Mouse (Mus musculus) forebrain, embryonic 16.5 days (tissue): Measurements from ENCODE around the gene Lrrtm4. TPM values are rescaled to one million over a fixed set of nuclear protein-coding genes. Genes with fewer than 3 reads are reported as not detected.

Experiments used
- ATAC-seq: fragments of 200-750 bp; cut with Nextera tagmentation; 2 replicates; pipeline ENCODE4 v1.8.0; 2017; ENCODE audit warnings: mild to moderate bottlenecking, moderate library complexity
- H3K27ac ChIP-seq: fragments of 300-500 bp; sonication (generic); 2 replicates; pipeline ENCODE4 v1.5.1; 2014; ENCODE audit warnings: low read length, control low read depth
- H3K27me3 ChIP-seq: fragments of 300-500 bp; sonication (generic); replicated peaks from 2 replicates; pipeline ENCODE4 v1.6.1; 2014; ENCODE audit warnings: low read length; ENCODE audit not compliant: control insufficient read depth, insufficient read depth
- H3K36me3 ChIP-seq: fragments of 300-500 bp; sonication (generic); 2 replicates; pipeline ENCODE4 v1.6.1; 2014; ENCODE audit not compliant: control insufficient read depth, insufficient read depth
- H3K4me1 ChIP-seq: fragments of 300-500 bp; sonication (generic); replicated peaks from 2 replicates; pipeline ENCODE4 v1.6.1; 2014; ENCODE audit warnings: low read length; ENCODE audit not compliant: control insufficient read depth, insufficient read depth
- H3K4me2 ChIP-seq: fragments of 300-500 bp; sonication (generic); 2 replicates; pipeline ENCODE4 v1.6.1; 2014; ENCODE audit warnings: mild to moderate bottlenecking, low read length, control low read depth
- H3K4me3 ChIP-seq: fragments of 300-500 bp; sonication (generic); replicated peaks from 2 replicates; pipeline ENCODE4 v1.5.1; 2014; ENCODE audit warnings: mild to moderate bottlenecking, low read length, control low read depth
- H3K9ac ChIP-seq: fragments of 300-500 bp; sonication (generic); replicated peaks from 2 replicates; pipeline ENCODE4 v1.6.1; 2014; ENCODE audit warnings: low read depth, low read length, control low read depth
- H3K9me3 ChIP-seq: fragments of 300-500 bp; sonication (generic); 2 replicates; pipeline ENCODE4 v1.6.1; 2016; ENCODE audit warnings: low read length; ENCODE audit not compliant: control insufficient read depth
- WGBS: fragments of 180-500 bp; shearing (Covaris S2); extraction: QIAGEN DNeasy Blood & Tissue Kit; methylation state at CpG from one replicate; pipeline ENCODE4 v1.1.7; 2014; 5-methylcytosine and 5-hydroxymethylcytosine counted together
- polyA plus RNA-seq: library from polyadenylated mRNA; unstranded; fragments of >200 nt; fragmentation: Nextera tagmentation; extraction: Ambion mirVana; gene quantifications from 2 replicates; pipeline ENCODE4 v1.2.1, GENCODE M21; 2015

Lrrtm4 gene
- polyA plus RNA-seq, 1 experiment from 2014 or later, result 22.9 TPM

DNA sequence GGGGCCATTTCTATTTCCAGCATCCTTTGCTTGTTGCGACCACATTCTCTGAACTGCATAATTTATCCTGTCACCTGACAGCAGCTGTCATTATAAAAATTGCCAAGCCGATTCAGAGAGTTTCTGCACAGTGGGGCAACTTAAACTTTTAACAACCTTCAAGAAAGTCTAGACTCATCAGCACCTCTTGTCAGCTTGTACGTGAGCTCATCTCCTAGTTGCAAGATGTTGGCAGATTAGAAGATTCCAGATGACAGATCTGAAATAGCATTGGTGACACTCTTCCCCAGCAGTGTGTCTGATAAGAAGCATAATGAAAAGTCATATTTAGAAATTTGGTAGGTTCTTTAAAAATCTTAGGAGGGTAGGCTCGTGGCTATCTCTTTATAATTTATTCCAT lies 347.9 kb downstream of the Lrrtm4 start:
- WGBS, result 82% methylated on average over 4 of the region's 4 CpGs
- no peak overlapping the region for H3K9ac ChIP-seq
- H3K4me2 ChIP-seq, result no peak overlapping the region
- H3K4me3 ChIP-seq, result no peak overlapping the region
- no peaks in the 10 kb centered on the region for H3K36me3 ChIP-seq
- no peaks in the 10 kb centered on the region for H3K9me3 ChIP-seq
- no peaks in the 10 kb centered on the region for H3K27me3 ChIP-seq
- no peak overlapping the region for H3K27ac ChIP-seq
- ATAC-seq, result no peak
- H3K4me1 ChIP-seq, result no peaks in the 10 kb centered on the region

DNA sequence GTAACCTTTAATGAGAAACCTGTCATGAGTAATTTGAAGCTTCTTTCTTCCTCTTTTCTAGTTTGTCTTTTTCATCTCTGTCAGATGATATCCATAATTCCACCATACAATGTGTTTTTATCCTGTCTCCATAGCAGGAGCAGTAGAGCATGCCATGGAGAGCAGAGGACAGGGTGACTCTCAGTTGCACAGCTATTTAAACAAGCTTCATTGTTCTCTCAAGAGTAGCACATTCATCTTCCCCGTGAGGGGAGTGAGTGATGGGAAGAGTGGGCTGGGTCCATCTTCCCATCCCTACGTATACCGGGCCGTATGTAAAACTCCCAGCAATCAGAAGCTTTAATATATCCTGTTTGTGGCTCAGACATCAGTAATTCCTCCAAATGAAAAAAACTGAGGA lies 370.9 kb downstream of the Lrrtm4 start:
- Histone ChIP-seq H3K4me3 (no peak overlapping the region), H3K27ac (no peak overlapping the region), H3K9me3 (no peaks in the 10 kb centered on the region), H3K4me2 (no peak overlapping the region), H3K4me1 (no peaks in the 10 kb centered on the region), H3K27me3 (no peaks in the 10 kb centered on the region), H3K36me3 (no peaks in the 10 kb centered on the region), H3K9ac (no peak overlapping the region)
- ATAC-seq, result no peak
- WGBS, result 63% methylated on average over 4 of the region's 4 CpGs

DNA sequence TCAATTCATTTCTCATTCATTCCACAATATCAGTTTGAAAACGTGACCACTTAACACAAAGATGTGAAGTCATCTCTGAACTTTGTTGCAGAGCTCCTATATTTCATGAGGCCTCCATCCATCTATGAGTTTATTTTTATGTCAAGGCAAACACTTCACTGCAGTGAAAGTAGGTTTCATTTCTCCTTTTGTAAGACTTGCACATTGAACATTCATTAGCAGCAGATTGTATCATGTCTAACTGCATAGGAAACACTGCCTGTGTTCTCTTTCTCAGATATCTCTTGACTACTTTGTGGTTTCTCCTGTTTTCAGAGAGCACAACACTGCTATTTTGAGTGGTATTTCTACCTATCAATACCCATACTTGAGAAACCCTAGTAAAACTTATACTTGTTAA lies 388.1 kb downstream of the Lrrtm4 start:
- WGBS, result 64% methylated on average over 1 of the region's 1 CpGs
- Histone ChIP-seq H3K9me3 (no peaks in the 10 kb centered on the region), H3K36me3 (no peaks in the 10 kb centered on the region), H3K4me1 (no peaks in the 10 kb centered on the region), H3K27me3 (no peaks in the 10 kb centered on the region), H3K27ac (no peak overlapping the region), H3K9ac (no peak overlapping the region), H3K4me2 (no peak overlapping the region), H3K4me3 (no peak overlapping the region)
- ATAC-seq, result no peak

DNA sequence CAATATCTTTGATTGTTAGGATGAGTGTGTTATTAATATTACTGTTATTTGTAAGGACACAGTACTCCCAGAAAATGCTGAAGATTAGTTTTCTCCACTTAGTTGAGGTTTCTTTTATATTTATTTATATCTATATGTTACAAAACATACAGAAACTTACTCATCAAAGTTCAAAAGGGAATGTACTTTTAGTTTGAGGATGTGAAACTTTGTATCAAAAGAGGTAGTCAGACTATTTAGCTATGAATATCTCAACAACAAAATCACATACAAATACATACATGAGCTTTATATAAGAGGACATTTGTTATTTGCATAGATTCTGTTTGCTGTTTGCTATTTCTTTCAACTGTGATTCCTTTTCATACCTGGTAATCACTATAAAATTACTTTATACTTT lies 421.5 kb downstream of the Lrrtm4 start:
- no peak overlapping the region for H3K4me3 ChIP-seq
- no peak overlapping the region for H3K27ac ChIP-seq
- H3K27me3 ChIP-seq, result no peaks in the 10 kb centered on the region
- no peaks in the 10 kb centered on the region for H3K4me1 ChIP-seq
- H3K36me3 ChIP-seq, result no peaks in the 10 kb centered on the region
- H3K4me2 ChIP-seq, result no peak overlapping the region
- no peak for ATAC-seq
- no peak overlapping the region for H3K9ac ChIP-seq
- no peaks in the 10 kb centered on the region for H3K9me3 ChIP-seq

DNA sequence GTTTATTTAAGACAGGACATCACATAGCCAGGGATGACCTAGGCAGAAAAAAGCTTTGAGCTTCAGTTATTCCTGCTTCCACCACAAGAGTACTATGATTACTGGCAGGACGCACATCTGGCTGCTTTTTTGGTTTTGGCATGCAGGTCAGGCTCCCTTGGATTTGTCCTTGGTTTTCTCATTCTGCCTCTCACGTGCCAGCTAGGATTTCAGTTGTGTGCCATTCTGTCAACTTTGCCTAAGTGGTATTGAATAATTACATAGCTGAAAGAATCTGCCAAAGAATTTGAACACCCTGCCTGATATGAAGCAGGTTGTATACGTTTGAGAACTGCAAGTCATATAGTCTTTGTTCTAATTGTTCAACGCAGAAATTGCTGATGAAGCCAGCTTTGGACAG lies 451.9 kb downstream of the Lrrtm4 start:
- H3K4me3 ChIP-seq, result no peak overlapping the region
- no peak overlapping the region for H3K27ac ChIP-seq
- WGBS, result 63% methylated on average over 4 of the region's 4 CpGs

DNA sequence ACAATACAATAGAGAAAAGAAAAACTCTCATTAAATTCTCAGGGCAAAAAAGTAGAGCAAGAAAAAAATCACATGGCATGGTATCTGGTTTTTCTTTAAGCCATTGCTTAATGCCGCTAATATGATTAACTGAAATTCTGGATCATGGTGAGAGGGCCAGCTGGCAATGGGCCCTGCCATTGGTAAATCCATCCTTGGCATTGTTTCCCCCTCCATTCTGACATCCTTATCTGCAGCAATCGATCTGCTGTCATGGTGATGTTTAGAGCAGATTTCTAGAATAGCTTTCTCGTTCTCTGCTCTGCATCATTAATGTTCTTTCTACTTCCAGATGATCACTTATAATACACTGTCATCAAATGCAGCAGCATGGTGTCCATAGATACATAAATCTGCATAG lies 457.5 kb downstream of the Lrrtm4 start:
- H3K9me3 ChIP-seq, result no peaks in the 10 kb centered on the region
- no peaks in the 10 kb centered on the region for H3K36me3 ChIP-seq
- H3K4me2 ChIP-seq, result no peak overlapping the region
- WGBS, result 54% methylated on average over 3 of the region's 3 CpGs
- H3K4me1 ChIP-seq, result no peaks in the 10 kb centered on the region
- ATAC-seq, result no peak
- H3K27ac ChIP-seq, result no peak overlapping the region
- no peak overlapping the region for H3K9ac ChIP-seq
- H3K4me3 ChIP-seq, result no peak overlapping the region
- H3K27me3 ChIP-seq, result no peaks in the 10 kb centered on the region

More for the DNA sequence above, 451.9 kb downstream of the Lrrtm4 start:
- ATAC-seq, result no peak
- H3K27me3 ChIP-seq, result no peaks in the 10 kb centered on the region
- no peaks in the 10 kb centered on the region for H3K9me3 ChIP-seq
- H3K4me1 ChIP-seq, result no peaks in the 10 kb centered on the region
- H3K9ac ChIP-seq, result no peak overlapping the region
- H3K36me3 ChIP-seq, result no peaks in the 10 kb centered on the region
- no peak overlapping the region for H3K4me2 ChIP-seq

DNA sequence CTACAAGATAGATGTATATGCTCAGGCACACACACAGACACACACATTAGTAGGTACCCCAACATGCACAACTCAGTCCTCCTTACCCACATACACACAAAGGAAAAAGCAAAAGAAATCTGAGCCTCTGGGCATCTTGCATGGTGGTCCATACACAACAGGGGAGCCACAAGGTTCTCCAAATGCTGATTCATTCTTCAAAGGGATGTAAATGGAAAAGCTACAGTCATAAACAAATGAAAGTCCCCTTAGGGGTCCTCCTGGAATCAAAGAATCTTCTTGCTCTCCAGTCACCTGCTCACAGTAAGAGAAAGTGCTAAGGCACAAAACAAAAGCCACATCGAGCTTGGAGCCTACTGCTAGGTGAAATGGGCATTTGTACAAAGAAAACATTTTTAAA lies 526.3 kb downstream of the Lrrtm4 start:
- Histone ChIP-seq H3K36me3 (no peaks in the 10 kb centered on the region), H3K9me3 (no peaks in the 10 kb centered on the region), H3K9ac (no peak overlapping the region), H3K27me3 (no peaks in the 10 kb centered on the region), H3K4me3 (no peak overlapping the region), H3K4me2 (no peak overlapping the region), H3K27ac (no peak overlapping the region), H3K4me1 (no peaks in the 10 kb centered on the region)
- WGBS, result 8% methylated on average over 1 of the region's 1 CpGs
- ATAC-seq, result no peak

DNA sequence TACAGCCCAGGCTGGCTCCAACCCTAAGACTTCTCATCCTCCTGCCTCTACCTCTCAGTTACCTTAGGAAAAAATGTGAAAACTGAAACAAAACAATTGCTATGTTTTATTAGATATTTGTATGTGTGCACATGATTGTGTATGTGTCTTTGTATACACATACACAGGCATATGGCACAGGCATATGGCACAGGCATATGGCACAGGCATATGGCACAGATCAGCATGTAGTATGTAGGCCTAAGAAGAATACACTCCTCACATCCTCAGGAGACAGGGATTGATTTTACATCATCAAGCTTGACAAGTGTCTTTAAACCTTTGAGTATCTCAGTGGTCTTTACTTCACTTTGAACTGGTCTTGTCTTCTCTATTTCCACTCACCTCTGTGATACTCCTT lies 531.2 kb downstream of the Lrrtm4 start:
- no peak overlapping the region for H3K9ac ChIP-seq
- H3K27me3 ChIP-seq, result no peaks in the 10 kb centered on the region
- H3K27ac ChIP-seq, result no peak overlapping the region
- no peaks in the 10 kb centered on the region for H3K9me3 ChIP-seq
- ATAC-seq, result peak; percentile 64; the same call in 1 of the 2 replicates
- no peaks in the 10 kb centered on the region for H3K36me3 ChIP-seq
- no peaks in the 10 kb centered on the region for H3K4me1 ChIP-seq
- H3K4me2 ChIP-seq, result no peak overlapping the region
- no peak overlapping the region for H3K4me3 ChIP-seq

DNA sequence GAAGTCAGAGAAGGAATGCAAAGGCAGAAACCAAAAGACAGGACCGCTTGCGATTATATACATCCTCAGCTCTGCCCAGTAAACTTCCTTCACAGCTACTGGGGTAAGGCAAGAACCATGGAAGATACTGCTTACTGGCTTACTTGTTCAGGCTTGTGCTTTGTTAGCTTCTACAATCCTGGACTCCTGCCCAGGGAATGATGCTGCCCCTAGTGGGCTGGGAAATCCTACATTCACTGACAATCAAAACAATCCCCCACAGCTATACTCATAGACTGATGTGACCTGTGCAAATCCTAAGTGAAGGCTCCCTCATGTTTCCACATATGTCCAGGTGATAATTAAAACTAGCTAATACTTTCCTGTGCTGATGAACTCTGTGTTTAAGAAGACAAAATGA lies 534.7 kb downstream of the Lrrtm4 start:
- H3K4me2 ChIP-seq, result no peak overlapping the region
- no peaks in the 10 kb centered on the region for H3K27me3 ChIP-seq
- no peak overlapping the region for H3K27ac ChIP-seq
- no peak for ATAC-seq
- H3K9ac ChIP-seq, result no peak overlapping the region
- H3K9me3 ChIP-seq, result no peaks in the 10 kb centered on the region
- no peaks in the 10 kb centered on the region for H3K36me3 ChIP-seq
- 98% methylated on average over 2 of the region's 2 CpGs for WGBS
- H3K4me1 ChIP-seq, result no peaks in the 10 kb centered on the region
- no peak overlapping the region for H3K4me3 ChIP-seq

DNA sequence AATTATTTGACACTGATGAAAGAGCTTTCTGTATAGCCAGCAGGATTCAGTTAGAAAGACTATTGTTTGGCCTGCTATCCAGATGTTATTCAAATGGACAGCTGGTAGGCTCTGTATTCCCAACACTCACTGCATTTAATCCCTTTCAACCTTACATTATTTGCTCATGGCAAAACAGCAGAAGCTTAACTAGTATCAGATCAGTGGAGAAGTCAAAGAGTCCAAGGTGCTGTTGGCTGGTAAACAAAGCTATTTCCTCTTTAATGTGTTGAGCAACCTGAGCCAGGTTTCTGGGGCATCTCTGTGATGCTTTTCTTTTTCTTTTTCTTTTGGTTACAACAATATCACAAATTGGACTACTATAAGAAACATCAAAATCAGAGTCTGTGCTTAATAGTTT lies 536.3 kb downstream of the Lrrtm4 start:
- no peaks in the 10 kb centered on the region for H3K36me3 ChIP-seq
- no peak for ATAC-seq

More for the DNA sequence above, 536.3 kb downstream of the Lrrtm4 start:
- no peaks in the 10 kb centered on the region for H3K9me3 ChIP-seq
- H3K4me3 ChIP-seq, result no peak overlapping the region
- H3K27ac ChIP-seq, result no peak overlapping the region
- no peaks in the 10 kb centered on the region for H3K27me3 ChIP-seq
- no peaks in the 10 kb centered on the region for H3K4me1 ChIP-seq
- H3K9ac ChIP-seq, result no peak overlapping the region
- no peak overlapping the region for H3K4me2 ChIP-seq
